Mouse (Mus musculus) liver, embryonic 16.5 days (tissue): ENCODE results near the gene Dnm3. TPM values are rescaled to one million over a fixed set of nuclear protein-coding genes. Genes with fewer than 3 reads are reported as not detected.

Experiments used
- ATAC-seq: fragments of 200-750 bp; cut with Nextera tagmentation; 2 replicates; pipeline ENCODE4 v1.8.0; 2017; ENCODE audit warnings: low read depth, mild to moderate bottlenecking, moderate number of reproducible peaks, moderate library complexity
- H3K27ac ChIP-seq: fragments of 300-500 bp; sonication (generic); 2 replicates; pipeline ENCODE4 v1.5.1; 2014; ENCODE audit warnings: mild to moderate bottlenecking, low read length
- H3K27me3 ChIP-seq: fragments of 300-500 bp; sonication (generic); 2 replicates; pipeline ENCODE4 v1.6.1; 2014; ENCODE audit warnings: low read depth, low read length, mixed read lengths; ENCODE audit not compliant: control insufficient read depth, insufficient read depth
- H3K36me3 ChIP-seq: fragments of 300-500 bp; sonication (generic); 2 replicates; pipeline ENCODE4 v1.6.1; 2014; ENCODE audit warnings: mild to moderate bottlenecking; ENCODE audit not compliant: control insufficient read depth, insufficient read depth
- H3K4me1 ChIP-seq: fragments of 300-500 bp; sonication (generic); 2 replicates; pipeline ENCODE4 v1.6.1; 2014; ENCODE audit warnings: low read depth, low read length, mixed read lengths; ENCODE audit not compliant: control insufficient read depth
- H3K4me2 ChIP-seq: fragments of 300-500 bp; sonication (generic); 2 replicates; pipeline ENCODE4 v1.6.1; 2014; ENCODE audit warnings: low read depth, low read length, mixed read lengths
- H3K4me3 ChIP-seq: fragments of 300-500 bp; sonication (generic); 2 replicates; pipeline ENCODE4 v1.5.1; 2014; ENCODE audit warnings: low read depth, mild to moderate bottlenecking, low read length
- H3K9ac ChIP-seq: fragments of 300-500 bp; sonication (generic); 2 replicates; pipeline ENCODE4 v1.6.1; 2014; ENCODE audit warnings: low read depth, low read length
- H3K9me3 ChIP-seq: fragments of 300-500 bp; sonication (generic); replicated peaks from 2 replicates; pipeline ENCODE4 v1.6.1; 2016; ENCODE audit warnings: low read length; ENCODE audit not compliant: control insufficient read depth
- WGBS: fragments of 180-500 bp; shearing (Covaris S2); extraction: QIAGEN DNeasy Blood & Tissue Kit; methylation state at CpG from one replicate; pipeline ENCODE4 v1.1.7; 2014; ENCODE audit not compliant: insufficient replicate concordance; 5-methylcytosine and 5-hydroxymethylcytosine counted together
- polyA plus RNA-seq: library from polyadenylated mRNA; unstranded; fragments of >200 nt; fragmentation: Nextera tagmentation; extraction: Ambion mirVana; gene quantifications from 2 replicates; pipeline ENCODE4 v1.2.1, GENCODE M21; 2015

Gene Dnm3
- polyA plus RNA-seq, 1 experiment from 2014 or later, result 1.5 TPM

- WGBS, result 48% methylated on average over 9 of the region's 9 CpGs
Measured at GRCm38 (mm10) chr1:162006109-162006508, 471.7 kb downstream of the Dnm3 start.

GRCm38 (mm10) chr1:162004821-162005770, 472.7 kb downstream of the Dnm3 start:
- Histone ChIP-seq H3K4me2 (peak overlapping the region; percentile 45), H3K4me3 (peak overlapping the region; percentile 36), H3K36me3 (no peaks in the 10 kb centered on the region), H3K9ac (no peak overlapping the region), H3K27ac (peak overlapping the region; percentile 54), H3K9me3 (no peaks in the 10 kb centered on the region), H3K4me1 (no peaks in the 10 kb centered on the region; the same call in 1 of the 2 replicates), H3K27me3 (no peaks in the 10 kb centered on the region)
- ATAC-seq, result peak; percentile 70; the same call in 1 of the 2 replicates
- 31% methylated on average over 23 of the region's 23 CpGs for WGBS

More at GRCm38 (mm10) chr1:162006109-162006508, 471.7 kb downstream of the Dnm3 start:
- Histone ChIP-seq H3K4me1 (no peaks in the 10 kb centered on the region; the same call in 1 of the 2 replicates), H3K9me3 (no peaks in the 10 kb centered on the region), H3K4me3 (no peak overlapping the region), H3K36me3 (no peaks in the 10 kb centered on the region), H3K27me3 (no peaks in the 10 kb centered on the region), H3K9ac (no peak overlapping the region), H3K27ac (no peak overlapping the region), H3K4me2 (no peak overlapping the region)
- no peak; the same call in 1 of the 2 replicates for ATAC-seq

- no peak for ATAC-seq
- Histone ChIP-seq H3K4me1 (no peaks in the 10 kb centered on the region; the same call in 1 of the 2 replicates), H3K27me3 (no peaks in the 10 kb centered on the region), H3K4me2 (no peak overlapping the region), H3K4me3 (no peak overlapping the region), H3K9me3 (no peaks in the 10 kb centered on the region), H3K36me3 (no peaks in the 10 kb centered on the region), H3K9ac (no peak overlapping the region), H3K27ac (no peak overlapping the region)
- WGBS, result 34% methylated on average over 7 of the region's 7 CpGs
Measured at GRCm38 (mm10) chr1:162004518-162004780, 473.4 kb downstream of the Dnm3 start.

GRCm38 (mm10) chr1:162003729-162004517, 473.9 kb downstream of the Dnm3 start:
- Histone ChIP-seq H3K4me3 (no peak overlapping the region), H3K36me3 (no peaks in the 10 kb centered on the region), H3K4me1 (no peaks in the 10 kb centered on the region; the same call in 1 of the 2 replicates), H3K27me3 (no peaks in the 10 kb centered on the region), H3K27ac (no peak overlapping the region), H3K9ac (no peak overlapping the region), H3K4me2 (no peak overlapping the region), H3K9me3 (no peaks in the 10 kb centered on the region)
- 59% methylated on average over 14 of the region's 14 CpGs for WGBS
- ATAC-seq, result no peak

- H3K27me3 ChIP-seq, result no peaks in the 10 kb centered on the region
- H3K9ac ChIP-seq, result no peak overlapping the region
- no peaks in the 10 kb centered on the region for H3K36me3 ChIP-seq
- ATAC-seq, result no peak
- no peaks in the 10 kb centered on the region for H3K9me3 ChIP-seq
- H3K4me1 ChIP-seq, result no peaks in the 10 kb centered on the region; the same call in 1 of the 2 replicates
- no peak overlapping the region for H3K4me2 ChIP-seq
- H3K4me3 ChIP-seq, result no peak overlapping the region
- no peak overlapping the region for H3K27ac ChIP-seq
- WGBS, result 66% methylated on average over 8 of the region's 8 CpGs
Measured at GRCm38 (mm10) chr1:162001328-162001727, 476.5 kb downstream of the Dnm3 start.

GRCm38 (mm10) chr1:161999882-162000371, 477.9 kb downstream of the Dnm3 start:
- Histone ChIP-seq H3K27ac (no peak overlapping the region), H3K9ac (no peak overlapping the region), H3K4me1 (no peaks in the 10 kb centered on the region; the same call in 1 of the 2 replicates), H3K4me3 (no peak overlapping the region), H3K4me2 (no peak overlapping the region), H3K36me3 (no peaks in the 10 kb centered on the region), H3K27me3 (no peaks in the 10 kb centered on the region), H3K9me3 (no peaks in the 10 kb centered on the region)
- WGBS, result 10% methylated on average over 4 of the region's 4 CpGs
- no peak for ATAC-seq

- Histone ChIP-seq H3K4me1 (no peaks in the 10 kb centered on the region; the same call in 1 of the 2 replicates), H3K4me3 (no peak overlapping the region), H3K9ac (no peak overlapping the region), H3K4me2 (no peak overlapping the region), H3K9me3 (no peaks in the 10 kb centered on the region), H3K27me3 (no peaks in the 10 kb centered on the region), H3K36me3 (no peaks in the 10 kb centered on the region), H3K27ac (no peak overlapping the region)
- no peak for ATAC-seq
- WGBS, result 29% methylated on average over 5 of the region's 5 CpGs
Measured at GRCm38 (mm10) chr1:161999338-161999737, 478.5 kb downstream of the Dnm3 start.

- WGBS, result 22% methylated on average over 4 of the region's 4 CpGs
- H3K4me2 ChIP-seq, result no peak overlapping the region
- H3K27me3 ChIP-seq, result no peaks in the 10 kb centered on the region
- H3K27ac ChIP-seq, result no peak overlapping the region
- no peak overlapping the region for H3K4me3 ChIP-seq
- H3K9ac ChIP-seq, result no peak overlapping the region
- H3K9me3 ChIP-seq, result no peaks in the 10 kb centered on the region
- no peak for ATAC-seq
- no peaks in the 10 kb centered on the region for H3K36me3 ChIP-seq
- H3K4me1 ChIP-seq, result no peaks in the 10 kb centered on the region; the same call in 1 of the 2 replicates
Measured at GRCm38 (mm10) chr1:161998781-161999180, 479.1 kb downstream of the Dnm3 start.
